ENCODE assay signal across 8 mouse cellular contexts in the genomic region with DNA sequence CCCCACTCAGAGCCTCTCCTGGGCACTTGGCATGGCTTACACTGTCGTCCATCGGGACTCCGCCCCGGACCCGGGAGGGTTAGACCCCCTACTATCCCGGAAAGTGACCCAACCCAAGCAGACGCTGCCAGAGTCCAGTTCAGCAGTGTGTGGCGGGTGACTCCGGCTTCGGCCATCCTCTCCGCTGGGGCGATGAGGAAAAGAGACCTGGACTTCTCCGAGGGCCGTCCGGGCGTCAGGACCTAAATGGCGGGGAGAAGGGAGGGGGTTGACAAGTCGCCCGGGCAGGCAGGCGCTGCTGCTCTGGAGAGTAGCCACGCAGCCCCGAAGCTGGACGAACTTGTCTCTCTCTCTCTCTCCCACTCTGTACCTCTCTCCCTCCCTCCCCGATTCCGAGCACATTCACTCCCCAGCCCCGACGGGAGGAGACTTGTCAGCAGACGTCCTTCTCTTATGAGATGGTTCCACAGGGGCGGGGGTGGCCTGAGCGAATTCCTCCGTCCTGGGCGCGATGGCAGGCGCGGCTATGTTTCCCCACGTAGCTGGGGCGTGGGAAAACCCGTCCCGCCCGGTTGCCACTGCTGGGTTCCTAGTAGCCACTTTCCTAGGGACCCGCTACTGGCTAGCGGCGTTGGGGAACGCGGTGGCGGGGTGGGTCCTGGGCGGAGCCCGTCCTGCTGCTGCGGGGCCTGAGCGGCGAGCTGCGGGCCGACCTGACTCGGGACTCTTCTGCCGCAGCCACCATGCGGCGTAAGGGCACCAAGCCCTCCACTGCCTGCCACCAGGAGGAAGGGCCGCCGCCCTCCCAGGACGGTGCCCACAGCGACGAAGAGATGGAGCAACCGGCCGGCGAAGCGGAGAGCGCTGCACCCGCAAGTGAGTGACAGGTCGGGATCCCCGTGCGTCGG. TPM values are rescaled to one million over a fixed set of nuclear protein-coding genes. Genes with fewer than 3 reads are reported as not detected.
DNase-seq lines count a peak whose midpoint lies in the region; ATAC-seq lines count a peak whose summit lies in the region.

No protein-coding gene starts in this region.

- H3K27ac ChIP-seq in hindbrain, embryonic 11.5 days (ENCODE audit: low read depth, low read length), result peak overlapping the region; percentile 84
- H3K27ac ChIP-seq in macrophage, result peak overlapping the region; percentile 93

- peak overlapping the region; percentile 77 for H3K4me2 ChIP-seq in hindbrain, embryonic 11.5 days (replicated peaks; ENCODE audit: low read depth, low read length)

- ATAC-seq in hindbrain, embryonic 11.5 days (ENCODE audit: low FRiP score), result peak; percentile 62

- H3K27me3 ChIP-seq in hindbrain, embryonic 11.5 days (ENCODE audit: control insufficient read depth, insufficient read depth, low read length), result no peaks in the 10 kb centered on the region

- H3K79me2 ChIP-seq in macrophage (ENCODE audit: inconsistent target), result peaks cover 71% of the 10 kb centered on the region

- no peaks in the 10 kb centered on the region for H3K36me3 ChIP-seq in hindbrain, embryonic 11.5 days (ENCODE audit: control insufficient read depth, insufficient read depth, low read length)
- H3K36me3 ChIP-seq in macrophage (ENCODE audit: inconsistent target), result no peaks in the 10 kb centered on the region

- peak; percentile 68 for DNase-seq in NIH3T3 (ENCODE audit: low read depth)
- peak; percentile 72 for DNase-seq in cerebellum, adult 9-10 months
- DNase-seq in forelimb bud, embryonic 11.5 days (ENCODE audit: low read depth, low spot score), result peak; percentile 28
- DNase-seq in hindbrain, embryonic 11.5 days (ENCODE audit: low spot score), result peak; percentile 74
- DNase-seq in layer of hippocampus, postnatal 25 days (ENCODE audit: extremely low spot score in 1 of 2, low spot score in 1 of 2), result peak; percentile 11 to 21
- peak; percentile 14 for DNase-seq in retina, postnatal 7 days (ENCODE audit: low read depth, low spot score)
- peak; percentile 56 for DNase-seq in urinary bladder, adult 2 months (ENCODE audit: low spot score)

- H3K9ac ChIP-seq in hindbrain, embryonic 11.5 days (ENCODE audit: low read depth, low read length), result peak overlapping the region; percentile 87

- H3K4me1 ChIP-seq in hindbrain, embryonic 11.5 days (replicated peaks; ENCODE audit: control insufficient read depth, insufficient read depth, low read length), result no peaks in the 10 kb centered on the region

- WGBS in hindbrain, embryonic 11.5 days, result under 1% methylated on average over 70 of the region's 72 CpGs
- 1% methylated on average over 72 of the region's 72 CpGs for WGBS in macrophage (ENCODE audit: missing documents)

- H3K9me3 ChIP-seq in hindbrain, embryonic 11.5 days (ENCODE audit: control insufficient read depth, low read length), result no peaks in the 10 kb centered on the region

- H3K4me3 ChIP-seq in hindbrain, embryonic 11.5 days (ENCODE audit: low read depth, low read length), result peak overlapping the region; percentile 93
- peak overlapping the region; percentile 94 for H3K4me3 ChIP-seq in macrophage (ENCODE audit: inconsistent target)

RNA-seq across cellular contexts. Expression of gene Smc4, which starts 1.1 kb away (rescaled TPM):
- 179 and 193 TPM in 2 replicates for polyA plus RNA-seq in hindbrain, embryonic 11.5 days (2014; fragmentation: Nextera tagmentation; extraction: Ambion mirVana)
- total RNA-seq in layer of hippocampus, postnatal 25 days (2021), result 1 to 10 TPM; 6.8 to 7.0 TPM
- 100 to 1,000 TPM in 20 of 26 experiments, 10 to 100 TPM in 6; 75.2 to 232 (median 125) TPM for total RNA-seq in macrophage (2018; cell fraction: chromatin; rRNA removed)
- total RNA-seq in macrophage (2018; cell fraction: cytosol; rRNA removed), result 10 to 100 TPM; 21.7 to 43.9 (median 29.9) TPM
- 100 to 1,000 TPM in 2 of 26 experiments, 10 to 100 TPM in 24; 33.8 to 118 (median 62.0) TPM for total RNA-seq in macrophage (2018; cell fraction: nucleus; rRNA removed)
- polyA plus RNA-seq in macrophage (2018), result 33.6 to 68.6 TPM (median 37.7 TPM) in 3 replicates
- polyA plus RNA-seq in urinary bladder, adult 2 months (2012; rRNA removed), result 11.8 and 15.6 TPM in 2 replicates

RNA-seq across cellular contexts. Expression of gene Ift80, which starts 1.2 kb away (rescaled TPM):
- 16.8 and 18.3 TPM in 2 replicates for polyA plus RNA-seq in hindbrain, embryonic 11.5 days (2014; fragmentation: Nextera tagmentation; extraction: Ambion mirVana)
- 10 to 100 TPM; 23.5 to 23.9 TPM for total RNA-seq in layer of hippocampus, postnatal 25 days (2021)
- 10 to 100 TPM in 21 of 26 experiments, 1 to 10 TPM in 5; 3.5 to 53.6 (median 31.9) TPM for total RNA-seq in macrophage (2018; cell fraction: chromatin; rRNA removed)
- 1 to 10 TPM; 1.4 to 3.9 (median 2.5) TPM for total RNA-seq in macrophage (2018; cell fraction: cytosol; rRNA removed)
- total RNA-seq in macrophage (2018; cell fraction: nucleus; rRNA removed), result 10 to 100 TPM in 11 of 26 experiments, 1 to 10 TPM in 15; 3.3 to 42.8 (median 9.3) TPM
- 1.2 to 3.4 TPM (median 3.0 TPM) in 3 replicates for polyA plus RNA-seq in macrophage (2018)
- polyA plus RNA-seq in urinary bladder, adult 2 months (2012; rRNA removed), result 9.5 and 10.2 TPM in 2 replicates

RNA-seq across cellular contexts. Expression of gene Trim59, which starts 39.0 kb away (rescaled TPM):
- polyA plus RNA-seq in hindbrain, embryonic 11.5 days (2014; fragmentation: Nextera tagmentation; extraction: Ambion mirVana), result 166 and 184 TPM in 2 replicates
- total RNA-seq in layer of hippocampus, postnatal 25 days (2021), result 10 to 100 TPM; 13.0 to 14.6 TPM
- 10 to 100 TPM in 3 of 26 experiments, 1 to 10 TPM in 19, under 1 TPM in 3, not detected in 1; 0.71 to 13.3 (median 3.9) TPM for total RNA-seq in macrophage (2018; cell fraction: chromatin; rRNA removed)
- 1 to 10 TPM; 1.3 to 6.6 (median 2.7) TPM for total RNA-seq in macrophage (2018; cell fraction: cytosol; rRNA removed)
- 10 to 100 TPM in 2 of 26 experiments, 1 to 10 TPM in 23, under 1 TPM in 1; 0.69 to 13.9 (median 4.1) TPM for total RNA-seq in macrophage (2018; cell fraction: nucleus; rRNA removed)
- polyA plus RNA-seq in macrophage (2018), result 4.2 to 5.4 TPM (median 4.8 TPM) in 3 replicates
- 2.8 TPM in 2 replicates for polyA plus RNA-seq in urinary bladder, adult 2 months (2012; rRNA removed)

Comparison
In these comparisons a context has a peak if more than half of its experiments do, and no peak if none do; other contexts are left out.
1. Peak in every context shown above with its lines: DNase-seq, ATAC-seq, H3K4me3 ChIP-seq and H3K27ac ChIP-seq.
2. DNase-seq: peak in every context shown above with its lines; median percentile 74 in hindbrain, embryonic 11.5 days; 72 in cerebellum, adult 9-10 months; 68 in NIH3T3; 56 in urinary bladder, adult 2 months; 28 in forelimb bud, embryonic 11.5 days; 16 in layer of hippocampus, postnatal 25 days; 14 in retina, postnatal 7 days.
3. RNA of gene Trim59, which starts 39.0 kb away (polyA plus RNA-seq): 166 to 184 TPM in hindbrain, embryonic 11.5 days; 4.2 to 5.4 TPM in macrophage and 2.8 TPM in urinary bladder, adult 2 months; every median in the first group is over 10 times any median in the second.